10 mouse cellular contexts compared by ENCODE assay signal in the genomic region with DNA sequence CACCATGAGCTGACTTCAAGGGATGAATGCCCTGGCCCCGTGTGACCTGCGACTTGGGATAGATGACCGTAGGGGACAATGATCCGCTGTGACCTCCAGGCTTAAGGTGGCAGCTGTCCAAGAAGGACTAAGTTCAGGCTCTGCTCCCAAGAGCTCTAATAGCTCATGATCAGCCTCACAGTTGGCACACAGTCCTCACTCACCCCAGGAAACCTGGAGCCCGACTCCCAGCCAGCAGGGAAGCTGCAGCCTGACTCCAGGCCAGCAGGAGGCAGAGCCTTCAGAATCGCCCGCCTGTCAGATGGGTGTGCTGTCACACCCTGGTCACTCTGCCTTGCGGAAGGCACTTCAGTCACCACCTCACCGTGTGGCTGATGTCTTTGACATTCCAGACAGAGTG. TPM values are rescaled to one million over a fixed set of nuclear protein-coding genes. Genes with fewer than 3 reads are reported as not detected.
DNase-seq lines count a peak whose midpoint lies in the region; ATAC-seq and TF ChIP-seq lines count a peak whose summit lies in the region.
"Had no signal": no experiment of that assay in that cellular context is flagged by ENCODE, and none has a peak within 500 bp of the region (broad histone marks: within the 10 kb centered on the region; RNA-seq: fewer than 3 reads in every experiment).

No protein-coding gene starts in this region.

- no peak overlapping the region for H3K4me2 ChIP-seq in hindbrain, postnatal 0 days (ENCODE audit: low read depth, low read length)
- H3K4me2 ChIP-seq in hindbrain, embryonic 16.5 days (ENCODE audit: low read length), result no peak overlapping the region
- H3K4me2 ChIP-seq in lung, embryonic 14.5 days, result no peak overlapping the region
- H3K4me2 ChIP-seq in hindbrain, embryonic 13.5 days, result no peak overlapping the region
- H3K4me2 ChIP-seq: limb, embryonic 15.5 days had no signal

- H3K9me3 ChIP-seq in hindbrain, postnatal 0 days (ENCODE audit: low read length), result no peaks in the 10 kb centered on the region
- no peaks in the 10 kb centered on the region for H3K9me3 ChIP-seq in hindbrain, embryonic 16.5 days (ENCODE audit: control insufficient read depth, low read length)
- no peaks in the 10 kb centered on the region for H3K9me3 ChIP-seq in lung, embryonic 14.5 days (ENCODE audit: low read depth, low read length)
- no peaks in the 10 kb centered on the region for H3K9me3 ChIP-seq in hindbrain, embryonic 13.5 days
- H3K9me3 ChIP-seq: limb, embryonic 15.5 days had no signal

- no peak overlapping the region for H3K4me3 ChIP-seq in hindbrain, postnatal 0 days (ENCODE audit: low read length)
- no peak overlapping the region for H3K4me3 ChIP-seq in hindbrain, embryonic 16.5 days (ENCODE audit: low read length)
- H3K4me3 ChIP-seq in lung, embryonic 14.5 days (ENCODE audit: low read depth, low read length), result no peak overlapping the region
- H3K4me3 ChIP-seq in hindbrain, embryonic 13.5 days, result no peak overlapping the region
- H3K4me3 ChIP-seq: limb, embryonic 15.5 days had no signal

- no peak overlapping the region for H3K9ac ChIP-seq in hindbrain, postnatal 0 days (replicated peaks; ENCODE audit: low read length)
- H3K9ac ChIP-seq in hindbrain, embryonic 16.5 days (ENCODE audit: low read depth, low read length), result no peak overlapping the region
- H3K9ac ChIP-seq in lung, embryonic 14.5 days, result no peak overlapping the region
- H3K9ac ChIP-seq in hindbrain, embryonic 13.5 days, result no peak overlapping the region
- H3K9ac ChIP-seq: limb, embryonic 15.5 days had no signal

- H3K27ac ChIP-seq in hindbrain, postnatal 0 days, result no peak overlapping the region
- H3K27ac ChIP-seq in hindbrain, embryonic 16.5 days (ENCODE audit: low read depth, low read length), result no peak overlapping the region
- no peak overlapping the region for H3K27ac ChIP-seq in lung, embryonic 14.5 days (ENCODE audit: low read depth)
- H3K27ac ChIP-seq in hindbrain, embryonic 13.5 days, result no peak overlapping the region
- H3K27ac ChIP-seq: limb, embryonic 15.5 days had no signal

- H3K36me3 ChIP-seq in hindbrain, postnatal 0 days (ENCODE audit: insufficient read depth, low read length), result no peaks in the 10 kb centered on the region
- no peaks in the 10 kb centered on the region for H3K36me3 ChIP-seq in hindbrain, embryonic 16.5 days (ENCODE audit: control insufficient read depth, insufficient read depth, low read length)
- H3K36me3 ChIP-seq in lung, embryonic 14.5 days (ENCODE audit: insufficient read depth), result no peaks in the 10 kb centered on the region
- no peaks in the 10 kb centered on the region for H3K36me3 ChIP-seq in hindbrain, embryonic 13.5 days
- H3K36me3 ChIP-seq: limb, embryonic 15.5 days had no signal

- no peak for DNase-seq in hindbrain, postnatal 0 days (ENCODE audit: low spot score)
- DNase-seq in lung, embryonic 14.5 days, result no peak
- no peak for DNase-seq in lung, adult 18-20 months
- DNase-seq in brain, embryonic 14.5 days (ENCODE audit: low read depth), result no peak
- DNase-seq in kidney, postnatal 36 days, result peak; percentile 49 to 54
- DNase-seq: spleen, adult 18-20 months had no signal

- no peak for ATAC-seq in hindbrain, postnatal 0 days
- ATAC-seq in hindbrain, embryonic 16.5 days, result no peak
- ATAC-seq in lung, embryonic 14.5 days (ENCODE audit: insufficient read depth), result no peak
- ATAC-seq in hindbrain, embryonic 13.5 days (ENCODE audit: low FRiP score), result no peak

- peak; percentile 31 for TF ChIP-seq CTCF in hindbrain, postnatal 0 days (IDR thresholded peaks at IDR 0.05; ENCODE audit: low read depth)
- peak; percentile 47 for TF ChIP-seq CTCF in lung, embryonic 14.5 days (IDR thresholded peaks at IDR 0.05; ENCODE audit: low read depth)
- peak; percentile 19; the same call in 1 of the 2 replicates for TF ChIP-seq CTCF in brain, embryonic 14.5 days (IDR thresholded peaks at IDR 0.05; ENCODE audit: borderline replicate concordance, extremely low read depth, insufficient read depth, insufficient read length)

- 58% methylated on average over 9 of the region's 9 CpGs for WGBS in hindbrain, postnatal 0 days
- WGBS in hindbrain, embryonic 16.5 days, result 67% methylated on average over 9 of the region's 9 CpGs
- 59% methylated on average over 9 of the region's 9 CpGs for WGBS in lung, embryonic 14.5 days
- WGBS in hindbrain, embryonic 13.5 days, result 69% methylated on average over 9 of the region's 9 CpGs

- no peak for TF ChIP-seq POLR2A in brain, embryonic 14.5 days (IDR thresholded peaks at IDR 0.05; ENCODE audit: borderline replicate concordance, extremely low read depth, insufficient read depth, insufficient read length, poor library complexity, severe bottlenecking)

- no peaks in the 10 kb centered on the region for H3K4me1 ChIP-seq in hindbrain, postnatal 0 days (ENCODE audit: insufficient read depth, low read length)
- H3K4me1 ChIP-seq in hindbrain, embryonic 16.5 days (ENCODE audit: control insufficient read depth, insufficient read depth, low read depth, low read length), result no peaks in the 10 kb centered on the region; the same call in 1 of the 2 replicates
- no peaks in the 10 kb centered on the region for H3K4me1 ChIP-seq in lung, embryonic 14.5 days (ENCODE audit: insufficient read depth)
- H3K4me1 ChIP-seq in hindbrain, embryonic 13.5 days (replicated peaks), result peaks cover 15% of the 10 kb centered on the region

- no peaks in the 10 kb centered on the region for H3K27me3 ChIP-seq in hindbrain, postnatal 0 days (ENCODE audit: insufficient read depth, low read length)
- H3K27me3 ChIP-seq in hindbrain, embryonic 16.5 days (replicated peaks; ENCODE audit: control insufficient read depth, insufficient read depth, low read length), result no peaks in the 10 kb centered on the region
- H3K27me3 ChIP-seq in lung, embryonic 14.5 days (ENCODE audit: insufficient read depth, low read length), result peaks cover 3% of the 10 kb centered on the region; the same call in 1 of the 2 replicates
- H3K27me3 ChIP-seq in hindbrain, embryonic 13.5 days, result peaks cover 22% of the 10 kb centered on the region
- H3K27me3 ChIP-seq: limb, embryonic 15.5 days had no signal

RNA-seq across cellular contexts. Expression of a gene that starts 13.7 kb away (rescaled TPM):
- total RNA-seq in hindbrain, postnatal 0 days (2014; rRNA removed), result 4.0 and 5.4 TPM in 2 replicates
- 2.0 and 2.9 TPM in 2 replicates for polyA plus RNA-seq in hindbrain, postnatal 0 days (2015; fragmentation: Nextera tagmentation; extraction: Ambion mirVana)
- polyA plus RNA-seq in hindbrain, embryonic 16.5 days (2015; fragmentation: Nextera tagmentation; extraction: Ambion mirVana), result 2.7 and 3.0 TPM in 2 replicates
- 0.39 and 0.47 TPM in 2 replicates for polyA plus RNA-seq in lung, embryonic 14.5 days (2014; fragmentation: Nextera tagmentation; extraction: Ambion mirVana)
- 2.1 and 2.7 TPM in 2 replicates for polyA plus RNA-seq in brain, embryonic 14.5 days (2012; rRNA removed)
- polyA plus RNA-seq in hindbrain, embryonic 13.5 days (2015; fragmentation: Nextera tagmentation; extraction: Ambion mirVana), result 1.9 and 2.2 TPM in 2 replicates

RNA-seq across cellular contexts. Expression of a gene that starts 30.0 kb away (rescaled TPM):
- total RNA-seq in hindbrain, postnatal 0 days (2014; rRNA removed), result 9.0 and 11.1 TPM in 2 replicates
- 2.8 and 2.9 TPM in 2 replicates for polyA plus RNA-seq in hindbrain, postnatal 0 days (2015; fragmentation: Nextera tagmentation; extraction: Ambion mirVana)
- 3.6 and 4.1 TPM in 2 replicates for polyA plus RNA-seq in hindbrain, embryonic 16.5 days (2015; fragmentation: Nextera tagmentation; extraction: Ambion mirVana)
- 2.6 and 3.0 TPM in 2 replicates for polyA plus RNA-seq in lung, embryonic 14.5 days (2014; fragmentation: Nextera tagmentation; extraction: Ambion mirVana)
- 3.6 and 4.3 TPM in 2 replicates for polyA plus RNA-seq in brain, embryonic 14.5 days (2012; rRNA removed)
- polyA plus RNA-seq in hindbrain, embryonic 13.5 days (2015; fragmentation: Nextera tagmentation; extraction: Ambion mirVana), result 0.82 and 1.2 TPM in 2 replicates
- total RNA-seq: megakaryocyte-erythroid progenitor cell, adult 5-6 weeks had no signal

Comparison
In these comparisons a context has a peak if more than half of its experiments do, and no peak if none do; other contexts are left out.
1. DNase-seq: peak in kidney, postnatal 36 days (2 of 2); none in hindbrain, postnatal 0 days (single experiment), lung, embryonic 14.5 days (single experiment), lung, adult 18-20 months (0 of 2) and brain, embryonic 14.5 days (single experiment).
2. Peak in every context shown above with its lines, with median percentiles within 50 percentile points of each other: CTCF ChIP-seq.